Mouse (Mus musculus): ENCODE results near the gene Gm21761.
"Not testable (repeated sequence)": the region's sequence is repeated elsewhere in the genome, so short reads cannot be mapped to it uniquely, and the experiment has no call there.

DNA sequence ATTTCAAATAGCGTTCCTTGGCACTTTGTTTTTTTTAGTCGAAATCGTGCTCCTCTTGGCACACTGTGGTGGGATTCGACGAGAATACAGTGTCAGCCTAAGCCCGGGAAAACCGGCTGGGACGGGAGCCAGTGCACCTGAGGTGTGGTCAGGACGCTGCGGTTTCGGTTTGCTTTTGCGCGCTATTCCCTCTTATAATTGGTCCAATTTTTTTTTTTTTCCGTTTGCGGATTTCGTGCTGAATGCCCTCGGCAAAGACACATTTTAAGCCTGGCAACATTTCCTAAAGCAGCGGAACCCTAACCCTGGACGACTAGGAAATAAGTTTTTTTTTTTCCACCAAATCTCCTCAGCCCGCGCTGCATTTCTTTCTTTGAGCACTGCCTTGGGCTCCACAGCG, 36.9 kb upstream of the Gm21761 start:
- TF ChIP-seq POLR2A (IDR thresholded peaks at IDR 0.05; ENCODE audit: low read depth, low read length); CTCF (IDR thresholded peaks at IDR 0.05; ENCODE audit: extremely low read depth, insufficient read length, insufficient replicate concordance, low read depth, low read length): not testable (repeated sequence)

Data from small intestine, adult 2 months (tissue).